20 mouse cellular contexts compared by ENCODE assay signal in the genomic region with DNA sequence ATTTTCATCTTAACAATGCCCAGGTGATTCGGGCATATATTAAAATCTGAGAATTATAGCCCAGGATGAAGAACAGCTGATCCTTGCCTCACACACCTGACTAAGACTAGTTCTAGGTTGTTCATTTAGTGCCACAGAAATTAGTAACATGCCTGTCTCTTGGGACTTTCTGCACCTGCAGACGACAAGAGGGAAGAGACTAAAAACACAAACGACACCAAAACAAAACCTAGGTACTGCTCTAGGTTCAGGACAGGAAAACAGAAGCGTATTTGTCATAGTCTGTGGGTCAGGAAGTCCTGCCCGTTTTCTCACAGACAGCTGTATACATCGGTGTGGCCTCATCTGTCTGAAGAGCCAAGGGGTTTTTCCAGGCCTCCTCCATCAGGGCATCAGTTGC.
"Had no signal": no experiment of that assay in that cellular context is flagged by ENCODE, and none has a peak within 500 bp of the region (broad histone marks: within the 10 kb centered on the region; RNA-seq: fewer than 3 reads in every experiment).

No protein-coding gene starts in this region.

- H3K9me3 ChIP-seq: kidney, embryonic 15.5 days; limb, embryonic 10.5 days; limb, embryonic 13.5 days; liver, embryonic 12.5 days; liver, embryonic 15.5 days; lung, embryonic 15.5 days; megakaryocyte, embryonic 14.5 days; midbrain, embryonic 10.5 days; midbrain, embryonic 13.5 days had no signal

- H3K27ac ChIP-seq: kidney, embryonic 15.5 days; limb, embryonic 10.5 days; limb, embryonic 13.5 days; liver, embryonic 12.5 days; liver, embryonic 15.5 days; lung, embryonic 15.5 days; midbrain, embryonic 10.5 days; midbrain, embryonic 13.5 days; stomach, postnatal 0 days had no signal

- H3K36me3 ChIP-seq: kidney, embryonic 15.5 days; limb, embryonic 10.5 days; limb, embryonic 13.5 days; liver, embryonic 12.5 days; liver, embryonic 15.5 days; lung, embryonic 15.5 days; midbrain, embryonic 10.5 days; midbrain, embryonic 13.5 days had no signal

- ATAC-seq: liver, embryonic 12.5 days; midbrain, embryonic 13.5 days had no signal

- DNase-seq: kidney, postnatal 10 days; kidney, postnatal 36 days; layer of hippocampus, postnatal 36 days; liver; lung, adult 18-20 months; lung, postnatal 10 days; lung, postnatal 36 days; thymus, adult 2 months; thymus, postnatal 14 days; thymus, postnatal 4 days had no signal

- H3K4me1 ChIP-seq: kidney, embryonic 15.5 days; limb, embryonic 13.5 days; liver, embryonic 12.5 days; liver, embryonic 15.5 days; lung, embryonic 15.5 days; megakaryocyte, embryonic 14.5 days; midbrain, embryonic 10.5 days; midbrain, embryonic 13.5 days had no signal

- H3K27me3 ChIP-seq: kidney, embryonic 15.5 days; limb, embryonic 13.5 days; liver, embryonic 12.5 days; liver, embryonic 15.5 days; lung, embryonic 15.5 days; midbrain, embryonic 13.5 days had no signal

- H3K9ac ChIP-seq: kidney, embryonic 15.5 days; limb, embryonic 13.5 days; liver, embryonic 12.5 days; liver, embryonic 15.5 days; lung, embryonic 15.5 days; midbrain, embryonic 13.5 days had no signal

- H3K4me2 ChIP-seq: kidney, embryonic 15.5 days; limb, embryonic 13.5 days; liver, embryonic 12.5 days; liver, embryonic 15.5 days; lung, embryonic 15.5 days; midbrain, embryonic 13.5 days had no signal

- H3K4me3 ChIP-seq: kidney, embryonic 15.5 days; limb, embryonic 10.5 days; limb, embryonic 13.5 days; liver, embryonic 12.5 days; liver, embryonic 15.5 days; lung, embryonic 15.5 days; megakaryocyte, embryonic 14.5 days; midbrain, embryonic 10.5 days; midbrain, embryonic 13.5 days had no signal
